33 mouse cellular contexts compared by ENCODE assay signal in the genomic region with DNA sequence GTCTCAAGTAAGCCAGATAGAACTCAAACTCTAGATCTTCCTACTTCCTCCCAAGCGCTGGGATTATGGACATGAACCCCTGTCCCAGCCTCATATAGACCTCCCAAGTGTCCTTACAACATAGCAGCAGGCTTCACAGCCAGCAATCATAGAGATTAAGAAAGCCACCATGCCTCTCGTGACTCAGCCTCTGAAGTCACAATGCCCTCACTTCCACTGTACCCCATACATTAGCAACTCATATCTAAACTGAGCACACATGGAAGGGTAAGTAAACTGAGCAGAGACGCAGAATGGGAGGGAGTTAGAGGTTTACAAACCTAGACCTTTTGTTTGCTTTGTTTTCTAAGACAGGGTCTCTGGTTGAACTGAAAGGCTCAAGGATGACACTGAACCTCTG. TPM values are rescaled to one million over a fixed set of nuclear protein-coding genes. Genes with fewer than 3 reads are reported as not detected.
"Had no signal": no experiment of that assay in that cellular context is flagged by ENCODE, and none has a peak within 500 bp of the region (broad histone marks: within the 10 kb centered on the region; RNA-seq: fewer than 3 reads in every experiment).

No protein-coding gene starts in this region.

- H3K4me3 ChIP-seq: limb, embryonic 10.5 days; limb, embryonic 12.5 days; limb, embryonic 13.5 days; limb, embryonic 15.5 days; liver, embryonic 12.5 days; liver, embryonic 13.5 days; liver, embryonic 15.5 days; lung, embryonic 15.5 days; megakaryocyte, embryonic 14.5 days; midbrain, embryonic 10.5 days; midbrain, embryonic 12.5 days; midbrain, embryonic 13.5 days; midbrain, embryonic 15.5 days; myocyte had no signal

- ATAC-seq: liver, embryonic 12.5 days; liver, postnatal 0 days; lung, postnatal 0 days; midbrain, embryonic 13.5 days; midbrain, embryonic 15.5 days; midbrain, embryonic 16.5 days had no signal

- H3K27me3 ChIP-seq: limb, embryonic 12.5 days; limb, embryonic 13.5 days; limb, embryonic 15.5 days; liver, embryonic 13.5 days; liver, embryonic 15.5 days; lung, embryonic 15.5 days; midbrain, embryonic 12.5 days; midbrain, embryonic 13.5 days; midbrain, embryonic 15.5 days had no signal

- H3K9me3 ChIP-seq: limb, embryonic 10.5 days; limb, embryonic 12.5 days; limb, embryonic 13.5 days; limb, embryonic 15.5 days; liver, embryonic 12.5 days; liver, embryonic 13.5 days; liver, embryonic 15.5 days; lung, embryonic 15.5 days; megakaryocyte, embryonic 14.5 days; midbrain, embryonic 10.5 days; midbrain, embryonic 12.5 days; midbrain, embryonic 13.5 days; midbrain, embryonic 15.5 days had no signal

- H3K9ac ChIP-seq: limb, embryonic 12.5 days; limb, embryonic 13.5 days; limb, embryonic 15.5 days; liver, embryonic 12.5 days; liver, embryonic 13.5 days; liver, embryonic 14.5 days; liver, embryonic 15.5 days; liver, postnatal 0 days; lung, embryonic 14.5 days; lung, embryonic 15.5 days; midbrain, embryonic 12.5 days; midbrain, embryonic 13.5 days; midbrain, embryonic 15.5 days had no signal

- H3K4me2 ChIP-seq: limb, embryonic 12.5 days; limb, embryonic 13.5 days; limb, embryonic 15.5 days; liver, embryonic 11.5 days; liver, embryonic 12.5 days; liver, embryonic 13.5 days; liver, embryonic 15.5 days; lung, embryonic 14.5 days; lung, embryonic 15.5 days; midbrain, embryonic 11.5 days; midbrain, embryonic 12.5 days; midbrain, embryonic 13.5 days; midbrain, embryonic 15.5 days had no signal

- H3K36me3 ChIP-seq: limb, embryonic 10.5 days; limb, embryonic 12.5 days; limb, embryonic 13.5 days; limb, embryonic 15.5 days; liver, embryonic 12.5 days; liver, embryonic 13.5 days; liver, embryonic 15.5 days; lung, embryonic 15.5 days; midbrain, embryonic 10.5 days; midbrain, embryonic 12.5 days; midbrain, embryonic 13.5 days; midbrain, embryonic 15.5 days had no signal

- H3K4me1 ChIP-seq: liver, embryonic 12.5 days; liver, embryonic 13.5 days; liver, embryonic 15.5 days; megakaryocyte, embryonic 14.5 days; midbrain, embryonic 15.5 days had no signal

- DNase-seq: left cerebral cortex, postnatal 4 days; liver; liver, embryonic 13.5 days; liver, postnatal 0 days; lung, adult 18-20 months; lung, adult 2 months; lung, postnatal 10 days; lung, postnatal 14 days; lung, postnatal 36 days; lung, postnatal 4 days; midbrain, embryonic 14.5 days had no signal

- H3K27ac ChIP-seq: limb, embryonic 10.5 days; limb, embryonic 12.5 days; limb, embryonic 13.5 days; limb, embryonic 15.5 days; liver, embryonic 12.5 days; liver, embryonic 13.5 days; liver, embryonic 14.5 days; liver, embryonic 15.5 days; lung, embryonic 15.5 days; macrophage; midbrain, embryonic 10.5 days; midbrain, embryonic 12.5 days; midbrain, embryonic 13.5 days; midbrain, embryonic 15.5 days had no signal

RNA-seq across cellular contexts. Expression of a gene that starts 13.7 kb away (rescaled TPM):
- total RNA-seq: megakaryocyte-erythroid progenitor cell, adult 5-6 weeks; monocyte, adult 5-6 weeks had no signal
